Mouse (Mus musculus) CH12.LX (cell line): Measurements from ENCODE around the gene Smdt1. TPM values are rescaled to one million over a fixed set of nuclear protein-coding genes. Genes with fewer than 3 reads are reported as not detected.

Source experiments
- DNase-seq: peaks from one replicate; pipeline ENCODE4 v3.0.0-alpha.2; 2013; ENCODE audit errors: extremely low read depth
- H3K27ac ChIP-seq: 2 replicates; pipeline ENCODE4 v1.5.1; 2012; ENCODE audit warnings: low read depth, mild to moderate bottlenecking, control low read depth, moderate library complexity; ENCODE audit not compliant: insufficient read depth
- H3K27me3 ChIP-seq: replicated peaks from 2 replicates; pipeline ENCODE3; 2012; ENCODE audit warnings: inconsistent platforms
- H3K36me3 ChIP-seq, 2 experiments: replicated peaks in 1 of 2; 2 replicates each; pipeline versions ENCODE3 to v1.6.1; 2012; ENCODE audit warnings: inconsistent platforms in 1 of 2, low read length in 1 of 2, mild to moderate bottlenecking in 1 of 2, mixed read lengths in 1 of 2, moderate library complexity in 1 of 2; ENCODE audit not compliant: control insufficient read depth in 1 of 2, insufficient read depth in 1 of 2
- H3K4me1 ChIP-seq, 2 experiments: 2 replicates each; pipeline ENCODE4 v1.6.1; 2012; ENCODE audit warnings: inconsistent platforms in 1 of 2, moderate library complexity in 1 of 2; ENCODE audit not compliant: insufficient read depth in 2 of 2, control insufficient read depth in 1 of 2
- H3K4me2 ChIP-seq: 2 replicates; pipeline ENCODE4 v1.6.1; 2012; ENCODE audit warnings: low read depth, mild to moderate bottlenecking, control low read depth; ENCODE audit not compliant: poor library complexity, insufficient read depth, severe bottlenecking
- H3K4me3 ChIP-seq, 3 experiments: fragments of 150-350 bp in 1 of 3; sonication (generic) in 1 of 3; replicated peaks in 1 of 3; 2 replicates each; pipeline versions ENCODE3 to v1.5.1; 2011 to 2012; ENCODE audit warnings: low read depth in 2 of 3, low read length in 2 of 3, mild to moderate bottlenecking in 2 of 3, moderate library complexity in 2 of 3, control low read depth in 1 of 3, improper control_type of control experiment in 1 of 3, inconsistent platforms in 1 of 3, mixed read lengths in 1 of 3; ENCODE audit not compliant: poor library complexity in 1 of 3
- H3K79me2 ChIP-seq: replicated peaks from 2 replicates; pipeline ENCODE4 v1.6.1; 2012; ENCODE audit warnings: mild to moderate bottlenecking, moderate library complexity; ENCODE audit not compliant: control insufficient read depth, poor library complexity, insufficient read depth, severe bottlenecking; ENCODE audit errors: extremely low read depth
- H3K9ac ChIP-seq: 2 replicates; pipeline ENCODE4 v1.6.1; 2012; ENCODE audit warnings: low read depth, mild to moderate bottlenecking, control low read depth, moderate library complexity; ENCODE audit not compliant: insufficient read depth
- H3K9me3 ChIP-seq: replicated peaks from 2 replicates; pipeline ENCODE3; 2012; ENCODE audit warnings: low read length, inconsistent platforms, mixed read lengths
- CHD2 ChIP-seq: IDR thresholded peaks from 2 replicates; pipeline ENCODE4 v1.6.1; 2011; ENCODE audit warnings: low read length, improper control_type of control experiment
- CTCF ChIP-seq, 2 experiments: IDR thresholded peaks in 1 of 2; conservative IDR thresholded peaks in 1 of 2; 2 replicates each; pipeline ENCODE4 v1.5.1; 2011 to 2012; ENCODE audit warnings: low read depth in 2 of 2, low read length in 2 of 2, improper control_type of control experiment in 1 of 2, inconsistent platforms in 1 of 2, mild to moderate bottlenecking in 1 of 2, moderate library complexity in 1 of 2
- E2F4 ChIP-seq: IDR thresholded peaks from 2 replicates; pipeline ENCODE4 v1.6.1; 2011; ENCODE audit warnings: low read depth, low read length, improper control_type of control experiment; ENCODE audit not compliant: insufficient replicate concordance
- ELF1 ChIP-seq: IDR thresholded peaks from 2 replicates; pipeline ENCODE4 v1.6.1; 2014; ENCODE audit warnings: low read depth, mild to moderate bottlenecking, inconsistent platforms, low read length, improper control_type of control experiment
- HCFC1 ChIP-seq: IDR thresholded peaks from 2 replicates; pipeline ENCODE4 v1.6.1; 2012; ENCODE audit warnings: low read depth, mild to moderate bottlenecking, inconsistent platforms, low read length, improper control_type of control experiment
- JUND ChIP-seq: conservative IDR thresholded peaks from 2 replicates; pipeline ENCODE4 v1.6.1; 2011; ENCODE audit warnings: low read depth, low read length, improper control_type of control experiment
- KAT2A ChIP-seq: IDR thresholded peaks from 2 replicates; pipeline ENCODE4 v1.6.1; 2012; ENCODE audit warnings: low read length, improper control_type of control experiment, inconsistent platforms; ENCODE audit not compliant: insufficient replicate concordance
- MAFK ChIP-seq: IDR thresholded peaks from 2 replicates; pipeline ENCODE4 v1.6.1; 2011; ENCODE audit warnings: low read length, improper control_type of control experiment; ENCODE audit not compliant: insufficient replicate concordance
- MEF2A ChIP-seq: IDR thresholded peaks from 2 replicates; pipeline ENCODE4 v1.6.1; 2014; ENCODE audit warnings: low read depth, mild to moderate bottlenecking, inconsistent platforms, low read length, improper control_type of control experiment, borderline replicate concordance
- MXI1 ChIP-seq: IDR thresholded peaks from 2 replicates; pipeline ENCODE4 v1.6.1; 2011; ENCODE audit warnings: mild to moderate bottlenecking, low read depth, low read length, improper control_type of control experiment
- NELFE ChIP-seq: IDR thresholded peaks from 2 replicates; pipeline ENCODE4 v1.6.1; 2011; ENCODE audit warnings: low read depth, low read length, improper control_type of control experiment
- PAX5 ChIP-seq: IDR thresholded peaks from 2 replicates; pipeline ENCODE4 v1.6.1; 2012; ENCODE audit warnings: low read length, inconsistent platforms, mixed read lengths
- POLR2A ChIP-seq: IDR thresholded peaks from 2 replicates; pipeline ENCODE4 v1.6.1; 2011; ENCODE audit warnings: low read depth, mild to moderate bottlenecking, improper control_type of control experiment, low read length
- POLR2AphosphoS2 ChIP-seq: IDR thresholded peaks from 2 replicates; pipeline ENCODE4 v1.6.1; 2011; ENCODE audit warnings: low read depth, low read length, improper control_type of control experiment
- RCOR1 ChIP-seq: conservative IDR thresholded peaks from 2 replicates; pipeline ENCODE4 v1.6.1; 2012; ENCODE audit warnings: low read depth, mild to moderate bottlenecking, inconsistent platforms, low read length, improper control_type of control experiment
- SMC3 ChIP-seq: IDR thresholded peaks from 2 replicates; pipeline ENCODE4 v1.6.1; 2011; ENCODE audit warnings: low read depth, low read length, improper control_type of control experiment
- TBP ChIP-seq: conservative IDR thresholded peaks from 2 replicates; pipeline ENCODE4 v1.6.1; 2011; ENCODE audit warnings: low read depth, low read length, improper control_type of control experiment
- USF2 ChIP-seq: conservative IDR thresholded peaks from 2 replicates; pipeline ENCODE4 v1.6.1; 2011; ENCODE audit warnings: low read depth, low read length, improper control_type of control experiment
- ZC3H11A ChIP-seq: IDR thresholded peaks from 2 replicates; pipeline ENCODE4 v1.6.1; 2012; ENCODE audit warnings: low read depth, mild to moderate bottlenecking, inconsistent platforms, low read length, improper control_type of control experiment
- ZKSCAN1 ChIP-seq: IDR thresholded peaks from 2 replicates; pipeline ENCODE4 v1.6.1; 2012; ENCODE audit warnings: low read depth, inconsistent platforms, low read length, improper control_type of control experiment, borderline replicate concordance
- ZMIZ1 ChIP-seq: IDR thresholded peaks from 2 replicates; pipeline ENCODE4 v1.6.1; 2012; ENCODE audit warnings: low read depth, mild to moderate bottlenecking, inconsistent platforms, low read length, improper control_type of control experiment
- dilution Hi-C: fragments of 300-500 bp; cut with MboI; formaldehyde crosslinking; loops from 2 replicates; pipeline ENCODE4 v1.14.3; 2020; ENCODE audit warnings: low sequenced_read_pairs; ENCODE audit not compliant: extremely low pct_unique_long_range_greater_than_20kb, extremely low pct_ligation_motif_present
- in situ Hi-C: fragments of 300-500 bp; cut with MboI; formaldehyde crosslinking; loops from 3 replicates; pipeline ENCODE4 v1.14.3; 2019; ENCODE audit warnings: low sequenced_read_pairs, low pct_ligation_motif_present, low pct_unique_long_range_greater_than_20kb, mixed read lengths
- polyA plus RNA-seq: library from polyadenylated mRNA; unstranded; fragments of >175 nt; gene quantifications from 2 replicates; pipeline ENCODE4 v1.2.1, GENCODE M21; 2012; ENCODE audit warnings: low read depth; ENCODE audit not compliant: insufficient read length
- total RNA-seq, 2 experiments: library from RNA; depleted of rRNA; stranded (reverse); fragments of 300-350 nt in 1 of 2; fragments of >200 nt in 1 of 2; gene quantifications; 2 replicates each; pipeline ENCODE4 v1.2.3; 2012 to 2014

Gene Smdt1
- total and polyA plus RNA-seq, 3 experiments: 112 to 171 (median 138) TPM

- in situ Hi-C loops (loop anchor here (25.0 kb wide), 1 partner anchor 494 kb away; the partner anchor contains the start of gene Cyp2d26), dilution Hi-C loops (no loop called here)
- Histone ChIP-seq H3K9ac (no peak overlapping the region), H3K4me1 (no peaks in the 10 kb centered on the region), H3K4me3 (no peak overlapping the region), H3K36me3 (no peaks in the 10 kb centered on the region), H3K27me3 (peaks cover 65% of the 10 kb centered on the region), H3K4me2 (no peak overlapping the region), H3K79me2 (no peaks in the 10 kb centered on the region), H3K27ac (no peak overlapping the region), H3K9me3 (no peaks in the 10 kb centered on the region)
- no peak for TF ChIP-seq CTCF (conservative IDR thresholded peaks at IDR 0.05 in 1 of 2, IDR thresholded peaks at IDR 0.05 in 1 of 2; ENCODE audit: low read depth in 2 of 2, low read length in 2 of 2)
- no peak for TF ChIP-seq USF2
- TF ChIP-seq ZKSCAN1: no peak
- no peak for TF ChIP-seq TBP
- no peak for TF ChIP-seq KAT2A
- TF ChIP-seq PAX5: no peak
- no peak for TF ChIP-seq POLR2A
- no peak for TF ChIP-seq MAFK
- no peak for TF ChIP-seq E2F4
- no peak for TF ChIP-seq ZC3H11A
- no peak for TF ChIP-seq ZMIZ1
- TF ChIP-seq CHD2: no peak
- no peak for TF ChIP-seq SMC3
- no peak for DNase-seq
Measured at GRCm38 (mm10) chr15:82292851-82293250, 45.9 kb upstream of the Smdt1 start.

DNA sequence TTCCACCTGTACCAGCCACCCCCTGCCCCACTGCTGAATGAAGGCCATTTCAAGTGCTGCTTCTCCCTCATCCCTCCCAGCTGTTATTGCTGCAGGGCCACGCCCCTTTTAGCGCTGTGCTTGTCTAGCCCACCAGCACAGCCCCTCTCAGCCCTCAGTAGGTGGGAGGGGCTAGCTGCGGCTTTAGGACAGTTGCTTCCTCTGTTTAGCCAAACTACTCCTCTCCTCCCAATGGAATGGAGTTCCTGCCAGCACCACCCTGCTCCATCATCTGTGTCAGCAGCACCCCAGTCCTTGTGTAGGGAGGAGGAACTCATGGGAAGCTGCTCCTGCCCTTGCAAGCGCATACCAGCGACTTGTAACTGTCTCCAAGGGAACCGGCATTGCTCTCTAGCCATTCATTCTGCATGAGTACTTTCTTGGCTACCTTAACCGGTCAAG lies 45.5 kb upstream of the Smdt1 start:
- Histone ChIP-seq H3K27me3 (peaks cover 64% of the 10 kb centered on the region), H3K9ac (no peak overlapping the region), H3K4me1 (no peaks in the 10 kb centered on the region), H3K36me3 (no peaks in the 10 kb centered on the region), H3K27ac (no peak overlapping the region), H3K79me2 (no peaks in the 10 kb centered on the region), H3K4me2 (no peak overlapping the region), H3K9me3 (no peaks in the 10 kb centered on the region), H3K4me3 (no peak overlapping the region)
- TF ChIP-seq RCOR1 (no peak), USF2 (no peak), ELF1 (no peak), NELFE (no peak), HCFC1 (no peak), POLR2AphosphoS2 (no peak), MXI1 (no peak), MEF2A (no peak), ZMIZ1 (no peak), JUND (no peak)
- dilution Hi-C loops: no loop called here
- in situ Hi-C loops: loop anchor here (25.0 kb wide), 1 partner anchor 494 kb away; the partner anchor contains the start of gene Cyp2d26
- no peak for DNase-seq
